Mouse (Mus musculus) layer of hippocampus, postnatal 14 days (tissue): ENCODE data around the gene Gm30302. TPM values are rescaled to one million over a fixed set of nuclear protein-coding genes. Genes with fewer than 3 reads are reported as not detected.
"Not testable (repeated sequence)": the region's sequence is repeated elsewhere in the genome, so short reads cannot be mapped to it uniquely, and the experiment has no call there.

Experiments used
- DNase-seq, 2 experiments: peaks; one replicate each; pipeline ENCODE4 v3.0.0; 2021 to 2022; ENCODE audit warnings: low spot score in 2 of 2, mixed read lengths in 1 of 2
- long read RNA-seq, 2 experiments: library from polyadenylated mRNA; stranded (forward); transcript quantifications; one replicate each; pipeline ENCODE4 v2.0.0; 2021
- total RNA-seq, 2 experiments: library from RNA; stranded (reverse); gene quantifications; 2 replicates each; pipeline ENCODE4 v1.2.3; 2021

Gene Gm30302
- total RNA-seq = not detected
- long read RNA-seq, experiment 1 = 0 reads
- long read RNA-seq, experiment 2 = 0 reads

GRCm38 (mm10) chr13:49798901-49799300 is at the start of gene Gm30302:
Gm30302 (minus strand) TSS chr13:49799001.
- no peak for DNase-seq

GRCm38 (mm10) chr13:49846751-49847150 is 48.0 kb upstream of the Gm30302 start:
- no peak for DNase-seq

GRCm38 (mm10) chr13:49846141-49846540 is 47.3 kb upstream of the Gm30302 start:
- DNase-seq = no peak

- DNase-seq = no peak
Observed at GRCm38 (mm10) chr13:49845663-49846062, 46.9 kb upstream of the Gm30302 start.

- DNase-seq = no peak
Observed at GRCm38 (mm10) chr13:49844071-49844470, 45.3 kb upstream of the Gm30302 start.

GRCm38 (mm10) chr13:49841186-49841585 is 42.4 kb upstream of the Gm30302 start:
- no peak for DNase-seq

GRCm38 (mm10) chr13:49830355-49830754 is 31.6 kb upstream of the Gm30302 start:
- no peak for DNase-seq

GRCm38 (mm10) chr13:49825300-49825699 is 26.5 kb upstream of the Gm30302 start:
- DNase-seq = no peak

GRCm38 (mm10) chr13:49814958-49815357 is 16.2 kb upstream of the Gm30302 start:
- DNase-seq = no peak

GRCm38 (mm10) chr13:49814420-49814819 is 15.6 kb upstream of the Gm30302 start:
- DNase-seq = no peak

- DNase-seq = no peak
Observed at GRCm38 (mm10) chr13:49807146-49807545, 8.3 kb upstream of the Gm30302 start.

GRCm38 (mm10) chr13:49788563-49789393 is 10.0 kb downstream of the Gm30302 start:
- no peak for DNase-seq

GRCm38 (mm10) chr13:49783899-49784298 is 14.9 kb downstream of the Gm30302 start:
- DNase-seq = no peak

- DNase-seq = not testable (repeated sequence)
Observed at GRCm38 (mm10) chr13:49771536-49771935, 27.3 kb downstream of the Gm30302 start.

- no peak for DNase-seq
Observed at GRCm38 (mm10) chr13:49769111-49769510, 29.7 kb downstream of the Gm30302 start.

- DNase-seq = no peak
Observed at GRCm38 (mm10) chr13:49768048-49768447, 30.8 kb downstream of the Gm30302 start.

GRCm38 (mm10) chr13:49766269-49766668 is 32.5 kb downstream of the Gm30302 start:
- DNase-seq = no peak

- DNase-seq = no peak
Observed at GRCm38 (mm10) chr13:49765306-49765705, 33.5 kb downstream of the Gm30302 start.

- DNase-seq = no peak
Observed at GRCm38 (mm10) chr13:49762208-49762607, 36.6 kb downstream of the Gm30302 start.

GRCm38 (mm10) chr13:49760675-49761074 is 38.1 kb downstream of the Gm30302 start:
- no peak for DNase-seq

GRCm38 (mm10) chr13:49757966-49758365 is 40.8 kb downstream of the Gm30302 start:
- no peak for DNase-seq

- no peak for DNase-seq
Observed at GRCm38 (mm10) chr13:49756591-49756990, 42.2 kb downstream of the Gm30302 start.
